Mouse (Mus musculus): ENCODE data around the gene Nexn. TPM values are rescaled to one million over a fixed set of nuclear protein-coding genes. Genes with fewer than 3 reads are reported as not detected.

The Nexn gene
- polyA plus RNA-seq, 1 experiment from 2014 or later, result 5.5 TPM

GRCm38 (mm10) chr3:152302991-152303390, 36.8 kb upstream of the Nexn start:
- DNase-seq (ENCODE audit: low spot score), result no peak
- WGBS, result 81% methylated on average over 9 of the region's 9 CpGs
- no peak overlapping the region for H3K9ac ChIP-seq (ENCODE audit: low read depth, low read length)
- H3K4me3 ChIP-seq (ENCODE audit: low read depth, low read length), result no peak overlapping the region
- no peaks in the 10 kb centered on the region for H3K4me1 ChIP-seq (replicated peaks; ENCODE audit: control insufficient read depth, insufficient read depth, low read length)
- no peaks in the 10 kb centered on the region for H3K27me3 ChIP-seq (replicated peaks; ENCODE audit: control insufficient read depth, insufficient read depth, low read length)
- no peak overlapping the region for H3K4me2 ChIP-seq
- no peak for ATAC-seq (replicated peaks; ENCODE audit: low FRiP score)
- H3K9me3 ChIP-seq (ENCODE audit: control insufficient read depth, low read length), result no peaks in the 10 kb centered on the region
- no peak overlapping the region for H3K27ac ChIP-seq (ENCODE audit: low read depth, low read length)
- H3K36me3 ChIP-seq (ENCODE audit: control insufficient read depth, insufficient read depth, low read length), result no peaks in the 10 kb centered on the region

GRCm38 (mm10) chr3:152300376-152301337, 34.5 kb upstream of the Nexn start:
- Histone ChIP-seq H3K27ac (ENCODE audit: low read depth, low read length) (no peak overlapping the region), H3K36me3 (ENCODE audit: control insufficient read depth, insufficient read depth, low read length) (no peaks in the 10 kb centered on the region; the same call in 1 of the 2 replicates)

GRCm38 (mm10) chr3:152295896-152296295, 29.7 kb upstream of the Nexn start:
- DNase-seq (ENCODE audit: low spot score) (no peak), ATAC-seq (replicated peaks; ENCODE audit: low FRiP score) (no peak)
- Histone ChIP-seq H3K27me3 (replicated peaks; ENCODE audit: control insufficient read depth, insufficient read depth, low read length) (no peaks in the 10 kb centered on the region), H3K9ac (ENCODE audit: low read depth, low read length) (no peak overlapping the region), H3K27ac (ENCODE audit: low read depth, low read length) (no peak overlapping the region), H3K36me3 (ENCODE audit: control insufficient read depth, insufficient read depth, low read length) (no peaks in the 10 kb centered on the region; the same call in 1 of the 2 replicates), H3K4me3 (ENCODE audit: low read depth, low read length) (no peak overlapping the region), H3K9me3 (ENCODE audit: control insufficient read depth, low read length) (no peaks in the 10 kb centered on the region), H3K4me2 (no peak overlapping the region), H3K4me1 (replicated peaks; ENCODE audit: control insufficient read depth, insufficient read depth, low read length) (0 out of 2 replicates have a peak, but pooled peaks cover 2% of the 10 kb centered on the region)
- 91% methylated on average over 5 of the region's 5 CpGs for WGBS

More at GRCm38 (mm10) chr3:152300376-152301337, 34.5 kb upstream of the Nexn start:
- no peak for ATAC-seq (replicated peaks; ENCODE audit: low FRiP score)
- no peaks in the 10 kb centered on the region for H3K27me3 ChIP-seq (replicated peaks; ENCODE audit: control insufficient read depth, insufficient read depth, low read length)
- no peak overlapping the region for H3K9ac ChIP-seq (ENCODE audit: low read depth, low read length)
- no peak overlapping the region for H3K4me2 ChIP-seq
- no peaks in the 10 kb centered on the region for H3K9me3 ChIP-seq (ENCODE audit: control insufficient read depth, low read length)
- H3K4me1 ChIP-seq (replicated peaks; ENCODE audit: control insufficient read depth, insufficient read depth, low read length), result no peaks in the 10 kb centered on the region
- 92% methylated on average over 14 of the region's 14 CpGs for WGBS
- no peak for DNase-seq (ENCODE audit: low spot score)
- no peak overlapping the region for H3K4me3 ChIP-seq (ENCODE audit: low read depth, low read length)

GRCm38 (mm10) chr3:152294400-152294799, 28.2 kb upstream of the Nexn start:
- no peaks in the 10 kb centered on the region for H3K9me3 ChIP-seq (ENCODE audit: control insufficient read depth, low read length)
- H3K4me3 ChIP-seq (ENCODE audit: low read depth, low read length), result no peak overlapping the region
- ATAC-seq (replicated peaks; ENCODE audit: low FRiP score) (no peak), DNase-seq (ENCODE audit: low spot score) (no peak)
- H3K9ac ChIP-seq (ENCODE audit: low read depth, low read length), result no peak overlapping the region
- H3K27me3 ChIP-seq (replicated peaks; ENCODE audit: control insufficient read depth, insufficient read depth, low read length), result no peaks in the 10 kb centered on the region
- H3K27ac ChIP-seq (ENCODE audit: low read depth, low read length), result no peak overlapping the region
- WGBS, result 73% methylated on average over 3 of the region's 3 CpGs
- 0 out of 2 replicates have a peak, but pooled peaks cover 2% of the 10 kb centered on the region for H3K4me1 ChIP-seq (replicated peaks; ENCODE audit: control insufficient read depth, insufficient read depth, low read length)
- H3K36me3 ChIP-seq (ENCODE audit: control insufficient read depth, insufficient read depth, low read length), result no peaks in the 10 kb centered on the region; the same call in 1 of the 2 replicates
- H3K4me2 ChIP-seq, result no peak overlapping the region

- H3K36me3 ChIP-seq (ENCODE audit: control insufficient read depth, insufficient read depth, low read length), result no peaks in the 10 kb centered on the region; the same call in 1 of the 2 replicates
Measured at GRCm38 (mm10) chr3:152293530-152294181, 27.5 kb upstream of the Nexn start.

GRCm38 (mm10) chr3:152291895-152292294, 25.7 kb upstream of the Nexn start:
- 85% methylated on average over 6 of the region's 6 CpGs for WGBS
- Histone ChIP-seq H3K9me3 (ENCODE audit: control insufficient read depth, low read length) (no peaks in the 10 kb centered on the region), H3K27ac (ENCODE audit: low read depth, low read length) (no peak overlapping the region), H3K4me2 (no peak overlapping the region), H3K36me3 (ENCODE audit: control insufficient read depth, insufficient read depth, low read length) (no peaks in the 10 kb centered on the region; the same call in 1 of the 2 replicates), H3K4me3 (ENCODE audit: low read depth, low read length) (no peak overlapping the region), H3K9ac (ENCODE audit: low read depth, low read length) (no peak overlapping the region), H3K27me3 (replicated peaks; ENCODE audit: control insufficient read depth, insufficient read depth, low read length) (no peaks in the 10 kb centered on the region), H3K4me1 (replicated peaks; ENCODE audit: control insufficient read depth, insufficient read depth, low read length) (0 out of 2 replicates have a peak, but pooled peaks cover 2% of the 10 kb centered on the region)
- DNase-seq (ENCODE audit: low spot score) (no peak), ATAC-seq (replicated peaks; ENCODE audit: low FRiP score) (no peak)

More at GRCm38 (mm10) chr3:152293530-152294181, 27.5 kb upstream of the Nexn start:
- DNase-seq (ENCODE audit: low spot score) (no peak), ATAC-seq (replicated peaks; ENCODE audit: low FRiP score) (no peak)
- no peaks in the 10 kb centered on the region for H3K9me3 ChIP-seq (ENCODE audit: control insufficient read depth, low read length)
- 77% methylated on average over 13 of the region's 13 CpGs for WGBS
- no peak overlapping the region for H3K27ac ChIP-seq (ENCODE audit: low read depth, low read length)
- H3K27me3 ChIP-seq (replicated peaks; ENCODE audit: control insufficient read depth, insufficient read depth, low read length), result no peaks in the 10 kb centered on the region
- H3K4me2 ChIP-seq, result no peak overlapping the region
- no peak overlapping the region for H3K4me3 ChIP-seq (ENCODE audit: low read depth, low read length)
- H3K9ac ChIP-seq (ENCODE audit: low read depth, low read length), result no peak overlapping the region
- 0 out of 2 replicates have a peak, but pooled peaks cover 2% of the 10 kb centered on the region for H3K4me1 ChIP-seq (replicated peaks; ENCODE audit: control insufficient read depth, insufficient read depth, low read length)

GRCm38 (mm10) chr3:152290175-152290798, 24.1 kb upstream of the Nexn start:
- Histone ChIP-seq H3K4me1 (replicated peaks; ENCODE audit: control insufficient read depth, insufficient read depth, low read length) (0 out of 2 replicates have a peak, but pooled peaks cover 2% of the 10 kb centered on the region), H3K36me3 (ENCODE audit: control insufficient read depth, insufficient read depth, low read length) (peaks cover 3% of the 10 kb centered on the region; the same call in 1 of the 2 replicates), H3K27me3 (replicated peaks; ENCODE audit: control insufficient read depth, insufficient read depth, low read length) (no peaks in the 10 kb centered on the region), H3K9ac (ENCODE audit: low read depth, low read length) (no peak overlapping the region), H3K27ac (ENCODE audit: low read depth, low read length) (no peak overlapping the region), H3K9me3 (ENCODE audit: control insufficient read depth, low read length) (no peaks in the 10 kb centered on the region), H3K4me3 (ENCODE audit: low read depth, low read length) (no peak overlapping the region), H3K4me2 (no peak overlapping the region)
- DNase-seq (ENCODE audit: low spot score), result no peak
- ATAC-seq (replicated peaks; ENCODE audit: low FRiP score), result no peak
- WGBS, result 87% methylated on average over 17 of the region's 17 CpGs

- DNase-seq (ENCODE audit: low spot score) (no peak), ATAC-seq (replicated peaks; ENCODE audit: low FRiP score) (no peak)
- H3K36me3 ChIP-seq (ENCODE audit: control insufficient read depth, insufficient read depth, low read length), result peaks cover 7% of the 10 kb centered on the region; the same call in 1 of the 2 replicates
- no peaks in the 10 kb centered on the region for H3K9me3 ChIP-seq (ENCODE audit: control insufficient read depth, low read length)
- H3K27ac ChIP-seq (ENCODE audit: low read depth, low read length), result no peak overlapping the region
- no peak overlapping the region for H3K4me2 ChIP-seq
- H3K4me1 ChIP-seq (replicated peaks; ENCODE audit: control insufficient read depth, insufficient read depth, low read length), result no peaks in the 10 kb centered on the region
- no peak overlapping the region for H3K4me3 ChIP-seq (ENCODE audit: low read depth, low read length)
- H3K9ac ChIP-seq (ENCODE audit: low read depth, low read length), result no peak overlapping the region
- WGBS, result 91% methylated on average over 4 of the region's 4 CpGs
- no peaks in the 10 kb centered on the region for H3K27me3 ChIP-seq (replicated peaks; ENCODE audit: control insufficient read depth, insufficient read depth, low read length)
Measured at GRCm38 (mm10) chr3:152288740-152289139, 22.6 kb upstream of the Nexn start.

All from liver, embryonic 11.5 days (tissue).